ENCODE assay signal across 15 mouse cellular contexts in genomic region chr11:25715447-25716321, GRCm38 (mm10).
DNase-seq lines count a peak whose midpoint lies in the region; ATAC-seq lines count a peak whose summit lies in the region.
"Had no signal": no experiment of that assay in that cellular context is flagged by ENCODE, and none has a peak within 500 bp of the region (broad histone marks: within the 10 kb centered on the region; RNA-seq: fewer than 3 reads in every experiment).

No protein-coding gene starts in this region.

- peak; percentile 2 for DNase-seq in heart, postnatal 10 days
- no peak for DNase-seq in heart, postnatal 4 days
- DNase-seq in fat pad, adult 2 months (ENCODE audit: extremely low read depth, low read depth, low spot score) = peak; percentile 40
- DNase-seq in layer of hippocampus, adult 8-10 months (ENCODE audit: low spot score in 2 of 2) = peak; percentile 60 to 79
- DNase-seq in left cerebral cortex, postnatal 36 days (ENCODE audit: low spot score in 2 of 2) = peak; percentile 35 to 50
- no peak for DNase-seq in liver, embryonic 11.5 days (ENCODE audit: low spot score)
- no peak for DNase-seq in spleen, adult 18-20 months
- no peak for DNase-seq in lung, postnatal 4 days
- DNase-seq: cerebellum, adult 9-10 months; heart, adult 11 months; kidney, postnatal 10 days; lung, embryonic 14.5 days had no signal

- no peak for ATAC-seq in liver, embryonic 11.5 days (replicated peaks; ENCODE audit: low FRiP score)
- ATAC-seq: activated CD4-positive, CD25-positive, alpha-beta regulatory T cell, adult 4 months had no signal

- no peaks in the 10 kb centered on the region for H3K36me3 ChIP-seq in liver, embryonic 11.5 days (ENCODE audit: control insufficient read depth, insufficient read depth, low read length)
- H3K36me3 ChIP-seq: embryonic facial prominence, embryonic 10.5 days; limb, embryonic 13.5 days had no signal

- no peak overlapping the region for H3K4me2 ChIP-seq in liver, embryonic 11.5 days
- H3K4me2 ChIP-seq: limb, embryonic 13.5 days; lung, embryonic 14.5 days had no signal

- H3K4me1 ChIP-seq in liver, embryonic 11.5 days (replicated peaks; ENCODE audit: control insufficient read depth, insufficient read depth, low read length) = no peaks in the 10 kb centered on the region
- H3K4me1 ChIP-seq: embryonic facial prominence, embryonic 10.5 days; limb, embryonic 13.5 days had no signal

- no peak overlapping the region for H3K27ac ChIP-seq in liver, embryonic 11.5 days (ENCODE audit: low read depth, low read length)
- H3K27ac ChIP-seq: embryonic facial prominence, embryonic 10.5 days; limb, embryonic 13.5 days had no signal

- WGBS in liver, embryonic 11.5 days = 75% methylated on average over 7 of the region's 7 CpGs

- intact Hi-C loops in heart, postnatal 10 days (cut with DNase I) = no loop called here
- intact Hi-C loops in left cerebral cortex, postnatal 36 days (cut with DNase I) = no loop called here

- H3K4me3 ChIP-seq in liver, embryonic 11.5 days (ENCODE audit: low read depth, low read length) = no peak overlapping the region
- H3K4me3 ChIP-seq: embryonic facial prominence, embryonic 10.5 days; limb, embryonic 13.5 days had no signal

- H3K27me3 ChIP-seq in liver, embryonic 11.5 days (replicated peaks; ENCODE audit: control insufficient read depth, insufficient read depth, low read length) = no peaks in the 10 kb centered on the region
- H3K27me3 ChIP-seq: limb, embryonic 13.5 days had no signal

- no peaks in the 10 kb centered on the region for H3K9me3 ChIP-seq in liver, embryonic 11.5 days (ENCODE audit: control insufficient read depth, low read length)
- H3K9me3 ChIP-seq: embryonic facial prominence, embryonic 10.5 days; limb, embryonic 13.5 days had no signal

- H3K9ac ChIP-seq in liver, embryonic 11.5 days (ENCODE audit: low read depth, low read length) = no peak overlapping the region
- H3K9ac ChIP-seq: limb, embryonic 13.5 days; lung, embryonic 14.5 days had no signal

Comparison
In these comparisons a context has a peak if more than half of its experiments do, and no peak if none do; other contexts are left out.
1. DNase-seq: peak in heart, postnatal 10 days (2 of 2), fat pad, adult 2 months (single experiment), layer of hippocampus, adult 8-10 months (2 of 2) and left cerebral cortex, postnatal 36 days (2 of 2); none in heart, postnatal 4 days (single experiment), liver, embryonic 11.5 days (single experiment), spleen, adult 18-20 months (0 of 2) and lung, postnatal 4 days (0 of 2).